Mouse (Mus musculus) midbrain, embryonic 10.5 days (tissue): Measurements from ENCODE around the gene 1700001O22Rik. TPM values are rescaled to one million over a fixed set of nuclear protein-coding genes. Genes with fewer than 3 reads are reported as not detected.

ENCODE experiments used
- DNase-seq: peaks from one replicate; pipeline ENCODE4 v3.0.0-alpha.2; 2017; ENCODE audit warnings: low spot score
- H3K27ac ChIP-seq: fragments of 300-500 bp; sonication (generic); replicated peaks from 2 replicates; pipeline ENCODE4 v1.5.1; 2016; ENCODE audit warnings: mild to moderate bottlenecking
- H3K27me3 ChIP-seq: fragments of 300-500 bp; sonication (generic); 2 replicates; pipeline ENCODE4 v1.6.1; 2016; ENCODE audit warnings: low read depth, mild to moderate bottlenecking; ENCODE audit not compliant: poor library complexity, severe bottlenecking
- H3K36me3 ChIP-seq: fragments of 300-500 bp; sonication (generic); 2 replicates; pipeline ENCODE4 v1.6.1; 2016; ENCODE audit warnings: mild to moderate bottlenecking, moderate library complexity
- H3K4me1 ChIP-seq: fragments of 300-500 bp; sonication (generic); 2 replicates; pipeline ENCODE4 v1.6.1; 2016
- H3K4me3 ChIP-seq: fragments of 300-500 bp; sonication (generic); 2 replicates; pipeline ENCODE4 v1.5.1; 2016; ENCODE audit warnings: mild to moderate bottlenecking, moderate library complexity
- H3K9me3 ChIP-seq: fragments of 300-500 bp; sonication (generic); replicated peaks from 2 replicates; pipeline ENCODE4 v1.6.1; 2016; ENCODE audit warnings: mild to moderate bottlenecking
- WGBS: fragments of 180-500 bp; shearing (Covaris S2); methylation state at CpG from one replicate; pipeline ENCODE4 v1.1.7; 2016; 5-methylcytosine and 5-hydroxymethylcytosine counted together
- polyA plus RNA-seq: library from polyadenylated mRNA; unstranded; fragments of >200 nt; fragmentation: Nextera tagmentation; extraction: Ambion mirVana; gene quantifications from 2 replicates; pipeline ENCODE4 v1.2.1, GENCODE M21; 2016

1700001O22Rik gene
- polyA plus RNA-seq, 1 experiment from 2014 or later: 4.0 TPM

DNA sequence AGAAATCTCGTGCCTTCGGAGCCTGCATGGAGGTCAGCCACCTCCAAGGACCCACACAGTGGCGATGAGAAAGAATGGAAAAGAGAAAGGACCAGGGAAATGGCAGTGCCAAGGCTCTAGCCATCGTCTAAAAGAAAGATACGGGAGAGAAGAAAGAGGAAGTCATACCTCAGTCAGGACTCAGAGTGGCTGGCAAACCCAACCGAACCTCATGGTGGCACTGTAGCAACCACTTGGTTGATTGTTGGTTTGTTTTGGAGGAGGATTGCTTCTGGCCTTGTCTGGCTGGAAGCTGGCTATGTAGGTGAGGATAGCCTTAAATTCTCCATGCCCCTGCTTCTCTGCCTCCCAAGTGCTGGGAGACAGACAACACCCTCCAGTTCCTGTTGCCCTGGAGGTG lies 34.3 kb downstream of the 1700001O22Rik start:
- Histone ChIP-seq H3K36me3 (0 out of 2 replicates have a peak, but pooled peaks cover 2% of the 10 kb centered on the region), H3K4me1 (peaks cover 63% of the 10 kb centered on the region), H3K27ac (peak overlapping the region; percentile 90), H3K4me3 (no peak overlapping the region), H3K27me3 (peaks cover 2% of the 10 kb centered on the region; the same call in 1 of the 2 replicates), H3K9me3 (peaks cover 9% of the 10 kb centered on the region)
- DNase-seq: no peak
- WGBS: 58% methylated on average over 6 of the region's 6 CpGs

DNA sequence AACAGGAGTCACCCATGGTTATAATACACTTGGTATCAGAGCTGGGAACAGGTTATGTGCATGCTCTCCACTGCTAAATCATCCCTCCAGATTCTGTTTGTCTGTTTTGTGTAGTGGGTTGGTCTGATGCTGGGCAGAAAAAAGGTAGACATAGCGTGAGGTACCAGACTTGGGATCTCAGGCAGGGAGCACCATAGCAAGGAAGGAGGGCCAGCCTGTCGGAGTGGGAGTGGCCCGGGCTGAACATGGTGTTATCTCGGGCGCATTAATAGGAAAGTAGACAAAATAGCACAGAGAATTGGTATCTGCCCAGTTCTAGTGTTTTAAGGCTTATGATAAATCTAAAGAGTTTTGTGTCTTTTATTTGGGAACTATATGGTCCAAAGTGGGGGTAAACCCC lies 34.9 kb downstream of the 1700001O22Rik start:
- Histone ChIP-seq H3K9me3 (peaks cover 9% of the 10 kb centered on the region), H3K36me3 (0 out of 2 replicates have a peak, but pooled peaks cover 2% of the 10 kb centered on the region), H3K27me3 (no peaks in the 10 kb centered on the region), H3K4me3 (no peak overlapping the region), H3K4me1 (peaks cover 58% of the 10 kb centered on the region), H3K27ac (no peak overlapping the region)
- 91% methylated on average over 5 of the region's 5 CpGs for WGBS
- DNase-seq: no peak

DNA sequence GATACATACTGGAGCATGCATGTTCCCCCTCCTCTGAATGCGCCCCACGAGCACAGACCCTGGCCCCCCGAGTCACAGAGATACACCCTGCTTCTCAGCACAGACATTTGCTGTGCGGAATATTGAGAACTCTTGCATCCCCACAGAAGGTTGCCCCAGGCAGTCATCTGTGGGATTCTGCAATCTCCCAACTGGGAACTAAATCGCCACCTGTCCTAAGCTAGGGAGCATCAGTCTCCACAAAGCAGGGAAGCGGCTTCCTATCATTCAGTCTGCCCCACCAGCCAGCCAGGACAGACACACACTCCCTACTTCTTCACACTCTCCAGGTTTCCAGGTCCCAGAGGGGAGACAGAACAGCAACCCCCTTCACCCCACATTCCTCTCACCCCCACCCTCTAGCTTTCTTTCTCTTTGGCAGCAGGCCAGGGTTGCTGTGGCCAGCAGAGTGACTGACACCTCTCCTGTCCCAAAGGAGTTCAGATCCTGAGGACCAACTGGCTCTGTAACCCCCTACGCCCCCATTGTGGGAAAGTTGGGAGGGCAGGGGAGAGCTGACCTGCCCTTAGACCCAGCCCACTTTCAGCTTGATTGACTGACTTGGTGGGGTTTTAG lies 35.7 kb downstream of the 1700001O22Rik start:
- no peak for DNase-seq
- Histone ChIP-seq H3K27ac (peak overlapping the region; percentile 57), H3K9me3 (peaks cover 10% of the 10 kb centered on the region), H3K4me1 (peaks cover 50% of the 10 kb centered on the region), H3K4me3 (no peak overlapping the region), H3K36me3 (0 out of 2 replicates have a peak, but pooled peaks cover 2% of the 10 kb centered on the region), H3K27me3 (no peaks in the 10 kb centered on the region)
- 81% methylated on average over 7 of the region's 7 CpGs for WGBS

GRCm38 (mm10) chr2:30766446-30766845 lies 37.0 kb downstream of the 1700001O22Rik start:
- Histone ChIP-seq H3K4me1 (peaks cover 37% of the 10 kb centered on the region), H3K9me3 (peaks cover 17% of the 10 kb centered on the region), H3K27ac (peak overlapping the region; percentile 66), H3K4me3 (no peak overlapping the region), H3K27me3 (no peaks in the 10 kb centered on the region), H3K36me3 (0 out of 2 replicates have a peak, but pooled peaks cover 4% of the 10 kb centered on the region)
- 90% methylated on average over 5 of the region's 5 CpGs for WGBS
- no peak for DNase-seq

DNA sequence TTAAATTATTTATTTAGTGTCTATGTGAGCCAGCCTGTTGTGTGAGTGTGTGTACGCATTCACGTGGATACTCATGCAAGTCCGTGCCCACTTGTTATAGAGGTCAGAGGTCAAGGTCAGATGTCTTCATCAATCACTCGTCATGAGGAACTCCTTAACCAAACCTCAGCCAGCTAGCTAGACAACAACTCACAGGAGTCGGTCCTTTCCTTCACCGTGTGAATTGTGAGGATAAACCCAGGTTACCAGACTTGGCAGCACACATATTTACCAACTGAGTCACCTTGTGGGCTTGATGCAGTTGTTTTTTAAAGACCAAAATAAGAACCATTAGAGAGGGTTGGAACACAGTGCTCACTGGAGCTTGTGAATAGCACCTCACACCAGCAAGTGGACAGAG lies 42.8 kb downstream of the 1700001O22Rik start:
- H3K36me3 ChIP-seq: 0 out of 2 replicates have a peak, but pooled peaks cover 4% of the 10 kb centered on the region
- H3K4me1 ChIP-seq: peaks cover 50% of the 10 kb centered on the region

GRCm38 (mm10) chr2:30759858-30760547 lies 43.5 kb downstream of the 1700001O22Rik start:
- WGBS: 32% methylated on average over 10 of the region's 10 CpGs
- peak; percentile 79 for DNase-seq
- H3K4me1 ChIP-seq: peaks cover 51% of the 10 kb centered on the region
- H3K27me3 ChIP-seq: no peaks in the 10 kb centered on the region
- H3K4me3 ChIP-seq: peak overlapping the region; percentile 14
- peak overlapping the region; percentile 92 for H3K27ac ChIP-seq
- peaks cover 17% of the 10 kb centered on the region for H3K9me3 ChIP-seq
- 0 out of 2 replicates have a peak, but pooled peaks cover 4% of the 10 kb centered on the region for H3K36me3 ChIP-seq

More for the DNA sequence above, 42.8 kb downstream of the 1700001O22Rik start:
- Histone ChIP-seq H3K9me3 (peaks cover 20% of the 10 kb centered on the region), H3K27me3 (no peaks in the 10 kb centered on the region), H3K4me3 (peak overlapping the region; percentile 14), H3K27ac (peak overlapping the region; percentile 92)
- WGBS: 29% methylated on average over 6 of the region's 6 CpGs
- no peak for DNase-seq

DNA sequence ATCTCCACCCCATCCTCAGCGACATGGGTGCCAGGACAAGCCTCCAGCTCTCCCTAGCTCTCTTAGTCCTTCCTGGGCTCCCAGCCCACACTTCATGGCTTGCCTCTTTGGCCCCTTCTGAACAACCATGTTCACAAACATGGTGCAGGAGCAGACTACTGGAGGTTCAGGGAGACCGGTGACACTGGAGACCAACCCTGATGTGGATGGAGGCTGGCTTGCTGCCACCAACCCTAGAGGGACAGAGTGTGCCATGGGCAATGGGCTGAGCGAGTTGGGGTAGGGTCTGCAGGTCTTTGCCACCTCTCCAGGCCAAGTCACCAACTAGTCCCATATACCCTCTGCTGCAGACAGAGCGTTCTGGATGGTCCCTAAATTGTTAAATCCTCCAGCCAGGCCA lies 44.0 kb downstream of the 1700001O22Rik start:
- H3K4me3 ChIP-seq: peak overlapping the region; percentile 14; the same call in 1 of the 2 replicates
- peaks cover 11% of the 10 kb centered on the region; the same call in 1 of the 2 replicates for H3K9me3 ChIP-seq
- H3K27ac ChIP-seq: peak overlapping the region; percentile 92
- H3K4me1 ChIP-seq: peaks cover 55% of the 10 kb centered on the region
- peaks cover under 1% of the 10 kb centered on the region; the same call in 1 of the 2 replicates for H3K27me3 ChIP-seq
- DNase-seq: no peak
- 0 out of 2 replicates have a peak, but pooled peaks cover 2% of the 10 kb centered on the region for H3K36me3 ChIP-seq
- 72% methylated on average over 4 of the region's 4 CpGs for WGBS

- DNase-seq: no peak
- Histone ChIP-seq H3K4me3 (peak overlapping the region; percentile 40; the same call in 1 of the 2 replicates), H3K27me3 (peaks cover 5% of the 10 kb centered on the region), H3K36me3 (0 out of 2 replicates have a peak, but pooled peaks cover 2% of the 10 kb centered on the region), H3K9me3 (peaks cover 10% of the 10 kb centered on the region; the same call in 1 of the 2 replicates), H3K27ac (peak overlapping the region; percentile 92), H3K4me1 (peaks cover 58% of the 10 kb centered on the region)
- 39% methylated on average over 4 of the region's 4 CpGs for WGBS
These were observed 44.4 kb downstream of the 1700001O22Rik start for GRCm38 (mm10) chr2:30759088-30759374.

DNA sequence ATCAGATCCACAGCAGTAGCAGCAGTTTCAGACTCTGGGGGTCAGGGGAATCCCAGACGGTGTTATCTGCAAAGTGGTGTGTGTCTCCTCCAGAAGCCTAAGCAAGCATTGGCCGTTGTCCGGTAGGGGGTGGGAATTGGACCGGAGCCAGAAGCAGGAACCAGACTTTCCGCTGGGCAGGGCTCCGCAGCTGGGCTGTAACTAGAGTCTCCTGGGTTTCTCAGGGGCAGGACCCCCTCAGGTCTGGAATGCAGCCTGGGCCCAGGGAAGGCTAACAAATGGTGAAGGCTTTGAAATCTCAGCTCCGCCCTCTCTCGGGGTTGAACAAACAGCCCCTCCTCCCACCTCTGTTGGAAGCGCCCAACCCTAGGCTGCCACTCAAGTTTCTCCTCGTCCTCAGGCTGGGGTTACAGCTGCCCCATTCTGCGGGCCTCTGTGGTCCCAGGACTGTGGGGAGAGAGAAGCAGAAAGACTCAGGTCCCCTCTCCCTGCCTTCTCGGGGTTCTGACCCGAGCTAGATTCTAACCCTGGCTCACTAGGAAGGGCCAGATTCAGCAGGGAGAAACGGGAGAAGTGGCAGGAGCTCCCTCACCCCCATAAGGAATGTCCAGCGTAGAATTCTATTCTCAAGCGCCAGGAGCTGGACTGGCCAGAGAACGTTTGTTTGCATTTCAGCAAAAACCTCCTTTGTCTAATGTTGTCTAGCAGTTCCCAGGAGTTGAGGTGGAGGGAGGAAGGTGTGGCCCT lies 44.9 kb downstream of the 1700001O22Rik start:
- Histone ChIP-seq H3K4me1 (peaks cover 59% of the 10 kb centered on the region), H3K27me3 (peaks cover 10% of the 10 kb centered on the region), H3K27ac (peak overlapping the region; percentile 92), H3K9me3 (peaks cover 10% of the 10 kb centered on the region; the same call in 1 of the 2 replicates), H3K36me3 (0 out of 2 replicates have a peak, but pooled peaks cover 2% of the 10 kb centered on the region), H3K4me3 (peak overlapping the region; percentile 40)
- 1% methylated on average over 17 of the region's 17 CpGs for WGBS
- peak; percentile 90 for DNase-seq

- whole genome bisulfite sequencing: 79% methylated on average over 10 of the region's 10 CpGs
- no peak overlapping the region for H3K4me3 ChIP-seq
- H3K36me3 ChIP-seq: no peaks in the 10 kb centered on the region
- H3K27ac ChIP-seq: peak overlapping the region; percentile 92
- peaks cover 4% of the 10 kb centered on the region; the same call in 1 of the 2 replicates for H3K9me3 ChIP-seq
- H3K27me3 ChIP-seq: peaks cover 10% of the 10 kb centered on the region
- no peak for DNase-seq
- peaks cover 65% of the 10 kb centered on the region for H3K4me1 ChIP-seq
These were observed 46.3 kb downstream of the 1700001O22Rik start for GRCm38 (mm10) chr2:30756962-30757715.

- WGBS: 91% methylated on average over 6 of the region's 6 CpGs
- no peaks in the 10 kb centered on the region for H3K36me3 ChIP-seq
- DNase-seq: no peak
- H3K4me1 ChIP-seq: peaks cover 63% of the 10 kb centered on the region
- H3K27me3 ChIP-seq: peaks cover 10% of the 10 kb centered on the region
- H3K4me3 ChIP-seq: no peak overlapping the region
- peaks cover 3% of the 10 kb centered on the region; the same call in 1 of the 2 replicates for H3K9me3 ChIP-seq
- peak overlapping the region; percentile 92 for H3K27ac ChIP-seq
These were observed 47.3 kb downstream of the 1700001O22Rik start for GRCm38 (mm10) chr2:30755985-30756765.
